Mouse (Mus musculus): ENCODE data around the gene Gm20388. TPM values are rescaled to one million over a fixed set of nuclear protein-coding genes. Genes with fewer than 3 reads are reported as not detected.

Gm20388 gene
- polyA plus RNA-seq, 1 experiment from 2014 or later: 5.3 TPM

DNA sequence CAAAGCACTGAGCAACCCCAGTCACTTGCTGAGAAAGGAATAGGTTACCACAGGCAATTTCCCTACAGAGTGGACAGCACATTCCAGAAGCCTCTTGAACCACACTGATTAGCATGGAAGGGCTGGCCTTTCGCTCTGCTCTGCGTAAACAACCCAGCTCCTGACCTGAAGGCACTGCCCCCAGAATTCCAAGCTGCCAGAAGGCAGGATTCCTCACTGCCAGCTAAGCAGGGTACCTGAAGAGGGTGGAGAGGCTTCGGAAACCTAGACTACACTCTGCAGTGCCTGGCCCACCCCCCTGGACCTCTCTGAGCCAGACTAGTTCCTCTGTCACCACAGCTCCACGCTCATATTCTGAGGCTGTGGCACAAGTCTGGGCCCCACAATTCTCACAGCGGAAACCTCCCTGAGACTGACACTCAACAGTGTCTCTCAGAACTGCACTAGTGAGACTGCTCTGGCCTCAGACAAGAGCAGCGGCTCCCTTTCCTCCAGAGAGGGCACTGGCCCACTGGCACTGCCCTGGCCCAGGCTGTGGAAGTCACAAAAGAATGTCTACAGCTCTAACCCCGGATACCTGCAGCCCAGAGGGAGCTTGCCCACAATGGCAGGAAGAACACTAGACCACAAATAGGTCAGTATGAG is 2616.0 kb downstream of the Gm20388 start:
- Histone ChIP-seq H3K36me3 (ENCODE audit: control insufficient read depth, insufficient read depth, low read length) (peaks cover 10% of the 10 kb centered on the region), H3K27ac (ENCODE audit: low read depth, low read length) (peak overlapping the region; percentile 67), H3K4me2 (no peak overlapping the region), H3K4me3 (ENCODE audit: low read depth, low read length) (no peak overlapping the region), H3K9me3 (ENCODE audit: control insufficient read depth, low read length) (no peaks in the 10 kb centered on the region), H3K27me3 (replicated peaks; ENCODE audit: control insufficient read depth, insufficient read depth, low read length) (no peaks in the 10 kb centered on the region), H3K9ac (ENCODE audit: low read depth, low read length) (0 out of 2 replicates have a peak overlapping the region, but pooled peaks have one; percentile 4), H3K4me1 (replicated peaks; ENCODE audit: control insufficient read depth, insufficient read depth, low read length) (peaks cover 61% of the 10 kb centered on the region)
- WGBS: 58% methylated on average over 7 of the region's 7 CpGs
- ATAC-seq (replicated peaks; ENCODE audit: low FRiP score) (no peak), DNase-seq (ENCODE audit: low spot score) (no peak)

DNA sequence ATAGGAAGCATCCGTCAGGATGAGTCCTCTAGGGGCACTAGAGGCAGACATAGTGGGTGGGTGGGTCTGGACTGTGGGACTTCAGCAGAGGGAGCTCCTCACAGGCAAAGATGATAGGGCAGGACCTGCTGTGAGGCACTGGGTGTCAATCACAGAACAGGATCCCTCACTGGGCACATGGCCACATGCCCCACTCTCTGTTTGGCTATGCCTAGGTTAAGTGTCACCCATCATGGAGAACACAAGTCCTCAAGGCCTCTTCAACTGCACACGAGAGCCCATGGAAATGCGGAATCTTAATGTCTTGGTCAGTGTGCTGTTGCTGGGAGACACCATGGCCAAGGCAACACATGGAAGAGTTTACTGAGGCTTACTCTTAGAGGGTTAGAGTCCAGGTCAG is 2617.3 kb downstream of the Gm20388 start:
- no peak overlapping the region for H3K27ac ChIP-seq (ENCODE audit: low read depth, low read length)
- no peak overlapping the region for H3K9ac ChIP-seq (ENCODE audit: low read depth, low read length)
- no peaks in the 10 kb centered on the region for H3K27me3 ChIP-seq (replicated peaks; ENCODE audit: control insufficient read depth, insufficient read depth, low read length)
- no peak overlapping the region for H3K4me3 ChIP-seq (ENCODE audit: low read depth, low read length)
- 98% methylated on average over 3 of the region's 3 CpGs for WGBS
- H3K9me3 ChIP-seq (ENCODE audit: control insufficient read depth, low read length): no peaks in the 10 kb centered on the region
- no peak overlapping the region for H3K4me2 ChIP-seq
- DNase-seq (ENCODE audit: low spot score): no peak
- peaks cover 64% of the 10 kb centered on the region for H3K4me1 ChIP-seq (replicated peaks; ENCODE audit: control insufficient read depth, insufficient read depth, low read length)
- peaks cover 10% of the 10 kb centered on the region for H3K36me3 ChIP-seq (ENCODE audit: control insufficient read depth, insufficient read depth, low read length)
- no peak for ATAC-seq (replicated peaks; ENCODE audit: low FRiP score)

DNA sequence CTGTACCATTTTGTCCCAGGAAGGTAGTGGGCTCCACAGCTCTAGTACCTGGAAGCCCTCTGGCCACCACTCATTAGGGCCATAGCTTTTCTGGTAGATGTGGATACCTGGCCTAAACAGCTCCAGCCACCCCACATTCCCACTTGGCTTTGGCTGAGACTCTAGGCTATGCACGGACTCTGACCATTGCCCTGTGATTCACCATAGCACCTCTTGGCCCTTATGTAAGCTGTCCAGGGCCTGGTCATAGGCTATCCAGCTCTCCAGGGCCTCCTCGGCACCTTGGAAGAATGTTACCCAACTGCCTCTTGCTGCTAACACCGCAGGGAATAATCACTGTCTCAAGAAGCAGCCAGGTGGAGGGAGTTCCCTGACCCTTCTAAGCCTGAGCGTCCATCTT is 2618.5 kb downstream of the Gm20388 start:
- H3K4me1 ChIP-seq (replicated peaks; ENCODE audit: control insufficient read depth, insufficient read depth, low read length): peaks cover 56% of the 10 kb centered on the region
- no peaks in the 10 kb centered on the region for H3K9me3 ChIP-seq (ENCODE audit: control insufficient read depth, low read length)
- no peak overlapping the region for H3K27ac ChIP-seq (ENCODE audit: low read depth, low read length)
- ATAC-seq (replicated peaks; ENCODE audit: low FRiP score): no peak
- H3K4me2 ChIP-seq: no peak overlapping the region
- H3K4me3 ChIP-seq (ENCODE audit: low read depth, low read length): no peak overlapping the region
- no peak for DNase-seq (ENCODE audit: low spot score)
- 89% methylated on average over 4 of the region's 4 CpGs for WGBS
- no peak overlapping the region for H3K9ac ChIP-seq (ENCODE audit: low read depth, low read length)
- H3K27me3 ChIP-seq (replicated peaks; ENCODE audit: control insufficient read depth, insufficient read depth, low read length): no peaks in the 10 kb centered on the region
- peaks cover 10% of the 10 kb centered on the region for H3K36me3 ChIP-seq (ENCODE audit: control insufficient read depth, insufficient read depth, low read length)

DNA sequence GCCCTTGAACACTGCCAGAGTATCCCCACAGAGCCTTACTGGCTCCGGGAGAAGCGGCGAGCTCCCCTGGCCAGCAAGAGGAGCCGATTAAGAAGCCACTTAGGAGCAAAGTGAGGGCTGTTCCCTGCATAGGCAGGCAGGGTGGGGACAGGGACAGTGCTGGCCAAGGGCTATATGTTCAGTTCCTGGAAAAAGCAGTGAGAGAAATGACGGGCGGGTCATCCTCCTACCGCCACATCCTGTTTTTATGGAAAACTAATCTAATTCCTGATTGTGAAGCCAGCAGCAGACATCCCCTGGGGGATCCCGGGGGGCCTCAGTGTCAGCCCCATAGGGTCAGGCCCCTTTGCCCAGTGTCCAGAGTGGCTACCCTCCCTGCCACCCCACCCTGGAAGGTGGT is 2620.7 kb downstream of the Gm20388 start:
- Histone ChIP-seq H3K27me3 (replicated peaks; ENCODE audit: control insufficient read depth, insufficient read depth, low read length) (no peaks in the 10 kb centered on the region), H3K9me3 (ENCODE audit: control insufficient read depth, low read length) (no peaks in the 10 kb centered on the region), H3K4me1 (replicated peaks; ENCODE audit: control insufficient read depth, insufficient read depth, low read length) (peaks cover 46% of the 10 kb centered on the region), H3K27ac (ENCODE audit: low read depth, low read length) (no peak overlapping the region; the same call in 1 of the 2 replicates), H3K36me3 (ENCODE audit: control insufficient read depth, insufficient read depth, low read length) (peaks cover 12% of the 10 kb centered on the region), H3K4me2 (no peak overlapping the region), H3K4me3 (ENCODE audit: low read depth, low read length) (no peak overlapping the region), H3K9ac (ENCODE audit: low read depth, low read length) (no peak overlapping the region)
- 84% methylated on average over 8 of the region's 8 CpGs for WGBS
- no peak for DNase-seq (ENCODE audit: low spot score)
- no peak for ATAC-seq (replicated peaks; ENCODE audit: low FRiP score)

DNA sequence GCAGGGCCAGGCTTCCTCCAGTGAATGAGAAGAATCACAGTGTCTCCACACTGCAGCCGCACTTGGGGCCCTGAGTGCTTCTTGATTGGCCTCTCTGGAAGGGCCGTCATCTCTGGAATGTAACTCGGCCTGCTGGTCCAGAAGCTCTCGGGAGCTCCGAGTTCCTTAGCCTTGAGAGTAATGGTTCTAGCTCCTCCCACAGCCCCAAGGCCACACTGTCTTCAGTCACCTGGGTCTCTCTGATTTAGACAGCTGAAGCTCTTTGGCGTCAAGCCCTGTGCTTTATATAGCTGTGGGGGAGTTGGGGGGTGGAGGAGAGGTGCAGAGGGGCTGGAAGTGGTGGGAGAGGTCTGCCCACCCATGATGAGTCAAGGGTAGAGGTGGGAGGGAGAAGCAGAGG is 2626.4 kb downstream of the Gm20388 start:
- DNase-seq (ENCODE audit: low spot score) (no peak), ATAC-seq (replicated peaks; ENCODE audit: low FRiP score) (no peak)
- peak overlapping the region; percentile 58 for H3K9ac ChIP-seq (ENCODE audit: low read depth, low read length)
- no peaks in the 10 kb centered on the region for H3K9me3 ChIP-seq (ENCODE audit: control insufficient read depth, low read length)
- WGBS: 43% methylated on average over 6 of the region's 6 CpGs
- H3K27ac ChIP-seq (ENCODE audit: low read depth, low read length): peak overlapping the region; percentile 90
- H3K4me1 ChIP-seq (replicated peaks; ENCODE audit: control insufficient read depth, insufficient read depth, low read length): peaks cover 63% of the 10 kb centered on the region
- peak overlapping the region; percentile 34 for H3K4me3 ChIP-seq (ENCODE audit: low read depth, low read length)
- no peaks in the 10 kb centered on the region for H3K27me3 ChIP-seq (replicated peaks; ENCODE audit: control insufficient read depth, insufficient read depth, low read length)
- H3K4me2 ChIP-seq: peak overlapping the region; percentile 67
- peaks cover 10% of the 10 kb centered on the region; the same call in 1 of the 2 replicates for H3K36me3 ChIP-seq (ENCODE audit: control insufficient read depth, insufficient read depth, low read length)

DNA sequence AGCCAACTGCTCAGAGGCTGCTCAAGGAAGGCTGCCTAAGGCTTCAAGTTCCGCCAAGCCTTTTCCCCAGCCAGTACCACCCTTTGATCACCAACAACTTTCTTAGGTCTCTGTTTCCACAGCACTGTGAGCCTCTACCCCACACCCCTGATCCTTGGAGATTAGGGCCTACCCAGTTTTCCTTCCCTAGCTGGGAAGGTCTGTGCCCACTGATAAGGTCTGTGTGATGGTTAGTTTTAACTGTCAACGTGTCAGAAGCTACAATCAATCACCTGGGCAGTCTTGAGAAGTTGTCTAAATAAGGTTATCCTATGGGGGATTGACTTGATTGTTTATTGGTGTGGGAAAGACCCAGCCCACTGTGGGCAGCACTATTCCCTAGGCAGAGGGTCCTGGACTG is 2627.2 kb downstream of the Gm20388 start:
- WGBS: 29% methylated on average over 2 of the region's 2 CpGs

DNA sequence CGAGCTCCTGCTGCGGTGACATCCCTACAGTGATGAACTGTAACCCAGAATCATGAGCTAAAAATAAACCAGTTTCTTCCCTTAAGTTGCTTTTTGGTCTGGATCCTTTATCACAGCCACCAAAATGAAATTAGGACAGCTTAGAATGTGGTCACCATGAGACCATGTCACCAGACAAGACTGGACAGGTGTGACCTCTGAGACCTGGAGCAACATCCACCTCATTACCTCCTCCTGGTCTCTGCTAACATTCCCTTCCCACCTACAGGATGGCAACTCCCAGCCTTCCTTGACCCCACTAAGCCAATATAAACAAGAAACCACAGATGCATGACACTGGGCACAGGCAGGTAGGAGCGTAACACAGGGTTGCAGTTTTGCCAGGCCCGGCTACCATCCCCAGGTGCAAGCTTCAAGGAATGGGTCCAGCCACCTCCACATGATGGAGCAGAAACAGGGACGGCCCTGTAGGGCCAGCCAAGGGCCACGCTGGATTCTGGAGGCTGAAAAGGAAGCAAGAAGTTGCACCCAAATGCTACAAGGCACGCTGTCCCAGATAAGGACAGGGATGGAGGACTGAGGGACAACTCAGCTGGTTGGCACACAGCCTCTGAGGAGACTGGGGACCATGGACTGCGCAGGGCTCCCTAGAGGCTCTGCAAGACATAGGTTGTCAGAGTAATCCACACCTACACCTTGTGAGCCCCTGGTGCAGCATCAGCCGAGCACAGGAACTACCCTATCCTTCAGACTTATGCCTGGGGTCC is 2627.9 kb downstream of the Gm20388 start:
- Histone ChIP-seq H3K36me3 (ENCODE audit: control insufficient read depth, insufficient read depth, low read length) (peaks cover 13% of the 10 kb centered on the region; the same call in 1 of the 2 replicates), H3K4me3 (ENCODE audit: low read depth, low read length) (no peak overlapping the region), H3K9ac (ENCODE audit: low read depth, low read length) (no peak overlapping the region), H3K27ac (ENCODE audit: low read depth, low read length) (peak overlapping the region; percentile 90), H3K27me3 (replicated peaks; ENCODE audit: control insufficient read depth, insufficient read depth, low read length) (no peaks in the 10 kb centered on the region), H3K4me1 (replicated peaks; ENCODE audit: control insufficient read depth, insufficient read depth, low read length) (peaks cover 66% of the 10 kb centered on the region), H3K4me2 (peak overlapping the region; percentile 67), H3K9me3 (ENCODE audit: control insufficient read depth, low read length) (no peaks in the 10 kb centered on the region)
- DNase-seq (ENCODE audit: low spot score) (no peak), ATAC-seq (replicated peaks; ENCODE audit: low FRiP score) (no peak)
- 77% methylated on average over 9 of the region's 9 CpGs for WGBS

More for the DNA sequence above, 2627.2 kb downstream of the Gm20388 start:
- peak overlapping the region; percentile 34 for H3K4me3 ChIP-seq (ENCODE audit: low read depth, low read length)
- H3K27ac ChIP-seq (ENCODE audit: low read depth, low read length): peak overlapping the region; percentile 90
- peak overlapping the region; percentile 67 for H3K4me2 ChIP-seq
- peak; percentile 93 for ATAC-seq (replicated peaks; ENCODE audit: low FRiP score)
- no peaks in the 10 kb centered on the region for H3K9me3 ChIP-seq (ENCODE audit: control insufficient read depth, low read length)
- no peak for DNase-seq (ENCODE audit: low spot score)
- no peaks in the 10 kb centered on the region for H3K27me3 ChIP-seq (replicated peaks; ENCODE audit: control insufficient read depth, insufficient read depth, low read length)
- peaks cover 10% of the 10 kb centered on the region; the same call in 1 of the 2 replicates for H3K36me3 ChIP-seq (ENCODE audit: control insufficient read depth, insufficient read depth, low read length)
- H3K4me1 ChIP-seq (replicated peaks; ENCODE audit: control insufficient read depth, insufficient read depth, low read length): peaks cover 66% of the 10 kb centered on the region
- H3K9ac ChIP-seq (ENCODE audit: low read depth, low read length): peak overlapping the region; percentile 58

DNA sequence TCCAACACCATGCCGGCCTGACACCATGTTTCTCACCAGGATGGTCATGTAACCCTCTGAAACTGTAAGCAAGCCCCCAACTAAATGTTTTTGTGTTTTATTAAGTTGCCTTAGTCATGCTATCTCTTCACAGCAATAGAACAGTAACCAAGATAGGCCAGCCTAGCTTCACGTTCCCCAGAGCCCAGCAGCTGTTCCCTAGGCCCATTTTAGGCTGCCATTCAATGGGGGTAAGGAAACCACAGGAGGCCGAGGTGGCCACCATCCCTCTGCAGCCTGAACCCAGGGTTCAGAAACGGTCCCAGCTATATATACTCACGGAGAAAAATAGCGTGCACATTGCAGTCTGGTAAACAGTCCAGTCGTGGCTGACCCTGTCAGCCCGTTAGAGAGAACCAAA is 2633.5 kb downstream of the Gm20388 start:
- Histone ChIP-seq H3K27me3 (replicated peaks; ENCODE audit: control insufficient read depth, insufficient read depth, low read length) (no peaks in the 10 kb centered on the region), H3K4me2 (no peak overlapping the region; the same call in 1 of the 2 replicates), H3K9ac (ENCODE audit: low read depth, low read length) (no peak overlapping the region), H3K27ac (ENCODE audit: low read depth, low read length) (no peak overlapping the region), H3K4me3 (ENCODE audit: low read depth, low read length) (no peak overlapping the region), H3K36me3 (ENCODE audit: control insufficient read depth, insufficient read depth, low read length) (peaks cover 13% of the 10 kb centered on the region; the same call in 1 of the 2 replicates), H3K4me1 (replicated peaks; ENCODE audit: control insufficient read depth, insufficient read depth, low read length) (peaks cover 73% of the 10 kb centered on the region), H3K9me3 (ENCODE audit: control insufficient read depth, low read length) (no peaks in the 10 kb centered on the region)
- WGBS: 81% methylated on average over 8 of the region's 8 CpGs
- DNase-seq (ENCODE audit: low spot score): no peak
- ATAC-seq (replicated peaks; ENCODE audit: low FRiP score): no peak
